Mouse (Mus musculus) hindbrain, postnatal 0 days (tissue): ENCODE results near the gene Prss42. TPM values are rescaled to one million over a fixed set of nuclear protein-coding genes. Genes with fewer than 3 reads are reported as not detected.

ENCODE experiments used
- ATAC-seq: fragments of 200-750 bp; cut with Nextera tagmentation; 2 replicates; pipeline ENCODE4 v1.8.0; 2017; ENCODE audit warnings: mild to moderate bottlenecking, moderate TSS enrichment, moderate library complexity
- DNase-seq: peaks from one replicate; pipeline ENCODE4 v3.0.0-alpha.2; 2015; ENCODE audit warnings: low spot score
- H3K27ac ChIP-seq: fragments of 300-500 bp; sonication (generic); 2 replicates; pipeline ENCODE4 v1.5.1; 2014; ENCODE audit warnings: mild to moderate bottlenecking
- H3K27me3 ChIP-seq: fragments of 300-500 bp; sonication (generic); 2 replicates; pipeline ENCODE4 v1.6.1; 2014; ENCODE audit warnings: low read length, mixed read lengths; ENCODE audit not compliant: insufficient read depth
- H3K36me3 ChIP-seq: fragments of 300-500 bp; sonication (generic); 2 replicates; pipeline ENCODE4 v1.6.1; 2014; ENCODE audit warnings: low read length, mixed read lengths; ENCODE audit not compliant: insufficient read depth
- H3K4me1 ChIP-seq: fragments of 300-500 bp; sonication (generic); 2 replicates; pipeline ENCODE4 v1.6.1; 2014; ENCODE audit warnings: antibody characterized with exemption, low read length, mixed read lengths; ENCODE audit not compliant: insufficient read depth
- H3K4me2 ChIP-seq: fragments of 300-500 bp; sonication (generic); 2 replicates; pipeline ENCODE4 v1.6.1; 2014; ENCODE audit warnings: low read depth, mild to moderate bottlenecking, low read length, moderate library complexity, mixed read lengths
- H3K4me3 ChIP-seq: fragments of 300-500 bp; sonication (generic); 2 replicates; pipeline ENCODE4 v1.5.1; 2014; ENCODE audit warnings: low read length
- H3K9ac ChIP-seq: fragments of 300-500 bp; sonication (generic); replicated peaks from 2 replicates; pipeline ENCODE4 v1.6.1; 2014; ENCODE audit warnings: mild to moderate bottlenecking, low read length, moderate library complexity, mixed read lengths
- H3K9me3 ChIP-seq: fragments of 300-500 bp; sonication (generic); 2 replicates; pipeline ENCODE4 v1.6.1; 2016; ENCODE audit warnings: low read length, mixed read lengths
- CTCF ChIP-seq: IDR thresholded peaks from 2 replicates; pipeline ENCODE4 v1.5.1; 2016; ENCODE audit warnings: antibody characterized with exemption, control low read depth, low read depth
- WGBS: fragments of 180-500 bp; shearing (Covaris S2); extraction: QIAGEN DNeasy Blood & Tissue Kit; methylation state at CpG from one replicate; pipeline ENCODE4 v1.1.7; 2014; 5-methylcytosine and 5-hydroxymethylcytosine counted together
- polyA plus RNA-seq: library from polyadenylated mRNA; unstranded; fragments of >200 nt; fragmentation: Nextera tagmentation; extraction: Ambion mirVana; gene quantifications from 2 replicates; pipeline ENCODE4 v1.2.1, GENCODE M21; 2015
- total RNA-seq: library from RNA; depleted of rRNA; stranded (reverse); fragments of >200 nt; gene quantifications from 2 replicates; pipeline ENCODE4 v1.2.3, GENCODE M21; 2014

The Prss42 gene
- total and polyA plus RNA-seq, 2 experiments from 2014 or later = not detected

DNA sequence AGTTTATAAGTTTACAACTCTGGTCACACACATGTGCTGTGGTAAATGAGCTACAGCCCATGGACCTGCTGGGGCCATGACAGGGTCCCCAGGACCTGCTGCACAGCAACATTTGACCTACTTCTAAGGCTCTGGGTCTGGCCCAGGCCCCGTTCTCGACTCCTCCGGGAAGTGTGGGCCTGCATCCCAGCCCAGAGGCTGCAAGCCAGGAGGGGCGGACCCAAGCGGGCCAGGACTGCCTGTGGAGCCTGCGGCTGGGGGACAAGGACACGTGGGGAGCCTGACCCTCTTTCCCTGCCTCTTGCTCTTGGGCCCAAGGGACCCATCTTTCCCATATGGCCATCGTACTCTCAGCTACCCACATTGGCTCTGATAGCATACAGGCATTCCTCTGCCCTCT is 39.4 kb upstream of the Prss42 start:
- Histone ChIP-seq H3K27ac (no peak overlapping the region), H3K4me2 (no peak overlapping the region), H3K4me1 (0 out of 2 replicates have a peak, but pooled peaks cover 3% of the 10 kb centered on the region), H3K27me3 (no peaks in the 10 kb centered on the region), H3K4me3 (no peak overlapping the region), H3K9me3 (no peaks in the 10 kb centered on the region), H3K9ac (no peak overlapping the region), H3K36me3 (no peaks in the 10 kb centered on the region)
- peak; percentile 42 for DNase-seq
- WGBS = 50% methylated on average over 8 of the region's 8 CpGs
- TF ChIP-seq CTCF = no peak
- peak; percentile 78 for ATAC-seq

DNA sequence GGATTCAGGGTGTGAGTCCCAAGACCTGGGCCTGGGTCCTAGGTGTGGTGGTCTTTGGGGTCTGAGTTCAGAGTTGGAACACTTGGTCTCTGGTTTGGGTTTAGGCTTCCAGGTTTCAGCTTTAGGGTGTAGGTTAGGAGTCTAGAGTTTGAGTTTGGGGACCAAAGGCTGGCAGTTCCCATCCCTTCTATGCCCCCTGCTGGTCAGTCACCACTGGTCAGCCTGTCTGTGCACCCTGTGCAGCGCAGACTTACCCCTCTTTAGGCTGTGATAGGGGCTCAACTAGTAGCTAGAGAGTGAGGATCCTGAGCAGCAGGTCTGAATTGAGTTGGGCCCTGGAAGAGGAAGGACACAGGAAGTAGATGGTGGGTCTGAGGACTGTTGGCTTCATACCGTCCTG is 38.7 kb upstream of the Prss42 start:
- Histone ChIP-seq H3K27me3 (no peaks in the 10 kb centered on the region), H3K4me3 (no peak overlapping the region), H3K4me1 (0 out of 2 replicates have a peak, but pooled peaks cover 3% of the 10 kb centered on the region), H3K27ac (no peak overlapping the region), H3K4me2 (no peak overlapping the region), H3K9ac (no peak overlapping the region), H3K36me3 (no peaks in the 10 kb centered on the region), H3K9me3 (no peaks in the 10 kb centered on the region)
- WGBS = 74% methylated on average over 2 of the region's 2 CpGs
- no peak for ATAC-seq
- TF ChIP-seq CTCF = peak; percentile 64
- DNase-seq = peak; percentile 47

DNA sequence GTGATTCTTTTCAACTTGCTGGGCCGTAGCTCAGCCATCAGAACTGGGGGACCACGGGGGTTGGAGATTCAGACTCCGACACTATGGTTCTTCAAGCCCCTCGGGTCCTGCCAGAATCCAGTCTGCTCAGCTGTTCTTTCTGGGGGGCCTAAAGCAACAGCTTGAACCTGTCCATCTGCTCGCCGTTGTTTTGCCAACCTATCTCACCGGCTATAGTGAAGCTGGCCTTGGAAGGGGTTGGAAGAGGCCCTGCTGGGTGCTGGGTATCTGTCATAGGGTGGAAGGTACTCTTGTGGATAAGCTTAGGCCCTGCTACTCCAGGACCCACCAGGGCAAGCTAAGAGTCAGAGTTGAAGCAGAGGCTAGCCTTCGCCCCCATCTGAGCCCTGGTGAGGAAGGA is 37.1 kb upstream of the Prss42 start:
- Histone ChIP-seq H3K4me1 (0 out of 2 replicates have a peak, but pooled peaks cover 3% of the 10 kb centered on the region), H3K4me2 (no peak overlapping the region), H3K4me3 (no peak overlapping the region), H3K27me3 (no peaks in the 10 kb centered on the region), H3K36me3 (no peaks in the 10 kb centered on the region), H3K9me3 (no peaks in the 10 kb centered on the region), H3K27ac (no peak overlapping the region), H3K9ac (no peak overlapping the region)
- TF ChIP-seq CTCF = no peak
- no peak for DNase-seq
- ATAC-seq = no peak
- WGBS = 75% methylated on average over 8 of the region's 8 CpGs

DNA sequence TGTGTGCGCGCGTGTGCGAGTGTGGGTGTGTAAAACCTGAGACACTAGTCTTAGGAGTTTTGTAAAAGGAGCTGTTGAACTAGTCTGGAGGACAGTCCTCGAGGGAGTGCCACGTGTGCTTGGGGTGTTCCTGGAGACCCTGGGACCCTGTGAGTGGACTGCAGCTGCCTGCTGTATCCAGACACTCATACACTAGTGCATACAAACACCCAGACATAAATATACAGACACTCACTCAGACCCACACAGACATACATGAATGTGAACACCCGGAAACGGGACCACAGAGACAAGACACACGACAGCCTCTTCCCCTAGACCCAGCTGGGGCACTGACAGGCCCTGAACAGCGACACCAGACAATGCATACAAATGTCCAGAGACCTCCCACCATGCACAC is 35.2 kb upstream of the Prss42 start:
- Histone ChIP-seq H3K27ac (no peak overlapping the region), H3K27me3 (no peaks in the 10 kb centered on the region), H3K9ac (no peak overlapping the region), H3K4me2 (no peak overlapping the region), H3K9me3 (no peaks in the 10 kb centered on the region), H3K4me1 (0 out of 2 replicates have a peak, but pooled peaks cover 3% of the 10 kb centered on the region), H3K4me3 (no peak overlapping the region), H3K36me3 (no peaks in the 10 kb centered on the region)
- no peak for TF ChIP-seq CTCF
- 75% methylated on average over 10 of the region's 10 CpGs for WGBS
- DNase-seq (no peak), ATAC-seq (no peak)

DNA sequence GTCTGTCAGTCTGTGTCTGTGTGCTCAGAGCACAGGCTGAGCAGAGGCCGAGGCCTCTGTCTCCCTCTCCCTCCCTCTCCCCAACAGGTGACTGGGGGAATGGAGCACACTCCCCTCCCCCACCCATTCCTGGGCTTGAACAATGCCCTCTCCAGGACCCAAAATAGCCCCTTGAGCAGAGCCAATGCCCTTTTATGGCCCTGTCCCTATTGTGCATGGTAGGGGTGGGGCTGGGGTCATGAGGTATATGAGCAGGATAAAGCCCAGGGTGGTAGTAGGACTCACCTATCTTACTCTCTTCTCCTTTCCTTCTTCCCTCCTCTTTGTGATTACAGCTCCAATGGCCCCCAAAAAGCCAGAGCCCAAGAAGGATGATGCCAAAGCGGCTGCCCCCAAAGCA is 34.6 kb upstream of the Prss42 start:
- Histone ChIP-seq H3K4me3 (no peak overlapping the region), H3K9ac (no peak overlapping the region), H3K36me3 (no peaks in the 10 kb centered on the region), H3K4me2 (no peak overlapping the region), H3K27ac (no peak overlapping the region), H3K9me3 (no peaks in the 10 kb centered on the region), H3K4me1 (0 out of 2 replicates have a peak, but pooled peaks cover 3% of the 10 kb centered on the region), H3K27me3 (no peaks in the 10 kb centered on the region)
- ATAC-seq (no peak), DNase-seq (no peak)
- 74% methylated on average over 2 of the region's 2 CpGs for WGBS
- TF ChIP-seq CTCF = no peak

DNA sequence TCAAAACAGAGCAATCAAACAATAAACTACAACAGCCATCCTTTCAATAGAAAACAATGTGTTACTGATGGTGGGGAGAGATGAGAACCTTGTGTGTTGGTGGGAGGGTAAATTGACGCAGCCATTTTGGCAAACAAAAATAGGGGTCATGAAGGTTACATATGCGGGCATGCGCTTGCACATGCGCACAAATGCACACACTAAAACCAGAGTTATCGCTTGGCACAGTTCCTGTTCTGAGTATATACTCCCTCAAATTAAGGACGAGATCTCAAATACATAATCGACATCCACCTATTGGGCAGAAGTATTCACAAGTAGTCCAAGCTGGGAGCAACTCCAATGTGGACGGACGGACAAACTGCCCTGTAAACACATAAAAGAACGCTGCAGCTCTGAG is 25.6 kb upstream of the Prss42 start:
- Histone ChIP-seq H3K9ac (no peak overlapping the region), H3K9me3 (no peaks in the 10 kb centered on the region), H3K36me3 (no peaks in the 10 kb centered on the region), H3K27me3 (no peaks in the 10 kb centered on the region), H3K4me3 (no peak overlapping the region), H3K4me2 (no peak overlapping the region), H3K27ac (no peak overlapping the region), H3K4me1 (no peaks in the 10 kb centered on the region)
- DNase-seq (no peak), ATAC-seq (no peak)
- no peak for TF ChIP-seq CTCF
- WGBS = 91% methylated on average over 10 of the region's 10 CpGs

DNA sequence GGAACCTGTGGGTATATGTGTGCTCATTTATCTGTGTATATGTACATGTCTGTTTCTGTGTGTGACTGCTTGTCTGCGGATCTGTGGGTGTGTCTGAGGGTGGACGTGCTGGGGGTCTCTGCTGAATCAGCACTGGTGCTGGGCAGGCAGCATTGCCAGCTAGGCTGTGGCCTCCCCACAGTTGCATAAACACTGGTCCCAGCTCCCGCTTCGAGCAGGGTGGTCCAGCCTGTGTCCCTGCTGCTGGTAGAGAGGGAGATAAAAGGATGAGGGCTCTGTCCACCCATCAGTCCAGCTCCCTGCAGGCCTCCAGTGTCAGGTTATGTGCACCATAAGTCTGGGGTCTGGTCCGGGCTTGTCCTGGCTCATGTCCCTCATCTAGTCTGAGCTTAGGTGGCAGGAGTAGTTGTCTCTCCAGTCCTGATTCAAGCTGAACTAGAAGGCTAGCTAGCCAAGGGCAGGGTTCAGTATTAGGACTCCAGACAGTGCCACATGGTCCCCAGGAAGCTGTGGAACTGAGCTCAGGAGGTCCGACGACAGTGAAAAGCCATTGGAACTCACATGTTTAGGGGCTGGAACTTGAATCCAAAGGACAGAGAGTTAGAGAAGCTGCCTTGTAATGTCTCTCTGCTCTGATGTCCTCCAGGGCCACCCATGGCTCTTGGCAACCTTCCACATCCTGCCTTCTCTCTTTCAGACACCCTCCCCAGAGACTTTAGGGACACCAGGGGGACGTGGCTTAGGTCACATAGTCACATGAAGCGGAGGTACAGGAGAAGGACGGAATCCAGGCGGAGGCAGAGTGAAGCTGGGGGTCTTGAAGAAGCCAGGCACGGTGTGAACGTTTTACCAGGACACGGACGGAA is 23.3 kb upstream of the Prss42 start:
- no peak for TF ChIP-seq CTCF
- no peak for DNase-seq
- Histone ChIP-seq H3K4me2 (no peak overlapping the region), H3K27ac (no peak overlapping the region), H3K27me3 (no peaks in the 10 kb centered on the region), H3K4me1 (no peaks in the 10 kb centered on the region), H3K9me3 (no peaks in the 10 kb centered on the region), H3K4me3 (no peak overlapping the region), H3K9ac (no peak overlapping the region), H3K36me3 (no peaks in the 10 kb centered on the region)
- no peak for ATAC-seq
- 66% methylated on average over 15 of the region's 15 CpGs for WGBS
